Mouse (Mus musculus): Measurements from ENCODE around the gene Pan3. TPM values are rescaled to one million over a fixed set of nuclear protein-coding genes. Genes with fewer than 3 reads are reported as not detected.

The Pan3 gene
- polyA plus RNA-seq, 1 experiment from 2014 or later, result 71.6 TPM

DNA sequence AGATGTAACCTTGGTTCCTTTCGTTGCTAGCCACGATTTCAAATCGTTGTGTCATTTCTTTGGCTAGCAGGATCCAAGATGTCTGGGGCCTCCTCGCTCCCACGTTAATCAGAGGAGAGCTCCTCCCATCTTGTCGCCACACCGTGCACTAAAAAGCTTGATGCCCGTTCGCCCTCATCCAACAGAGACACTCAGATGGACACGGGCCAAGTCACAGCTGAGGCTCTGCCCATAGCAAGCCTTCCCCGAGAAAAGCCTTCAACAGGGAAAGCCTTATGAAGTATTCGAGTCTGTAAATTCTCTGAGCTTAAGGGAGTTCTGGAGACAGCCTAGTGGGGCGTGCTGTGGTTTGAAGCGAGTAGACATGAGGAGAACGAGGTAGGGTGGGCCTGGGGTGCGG is 167.9 kb downstream of the Pan3 start:
- H3K4me3 ChIP-seq (ENCODE audit: low read length), result no peak overlapping the region
- no peak overlapping the region for H3K27ac ChIP-seq (ENCODE audit: low read length)
- no peaks in the 10 kb centered on the region for H3K36me3 ChIP-seq (ENCODE audit: control insufficient read depth, insufficient read depth, low read length)
- 55% methylated on average over 16 of the region's 16 CpGs for WGBS
- H3K9me3 ChIP-seq (ENCODE audit: control insufficient read depth, low read length), result no peaks in the 10 kb centered on the region
- no peak overlapping the region for H3K4me2 ChIP-seq (ENCODE audit: low read depth, low read length)
- H3K9ac ChIP-seq (ENCODE audit: low read length), result no peak overlapping the region
- ATAC-seq (ENCODE audit: low read depth), result no peak
- H3K4me1 ChIP-seq (replicated peaks; ENCODE audit: control insufficient read depth, insufficient read depth, low read length), result peaks cover 3% of the 10 kb centered on the region; the same call in 1 of the 2 replicates
- H3K27me3 ChIP-seq (ENCODE audit: control insufficient read depth, insufficient read depth, low read depth, low read length), result no peaks in the 10 kb centered on the region

Other genes with a start within 250 kb of the Pan3 start
- not detected in 2 replicates for gene Gsx1, start 241.5 kb upstream of the Pan3 start, polyA plus RNA-seq (2015; fragmentation: Nextera tagmentation; extraction: Ambion mirVana)
- gene Pdx1, start 160.2 kb upstream of the Pan3 start, polyA plus RNA-seq (2015; fragmentation: Nextera tagmentation; extraction: Ambion mirVana), result not detected in 2 replicates
- gene Cdx2, start 122.9 kb upstream of the Pan3 start, polyA plus RNA-seq (2015; fragmentation: Nextera tagmentation; extraction: Ambion mirVana), result 0.09 TPM in 1 of 2 replicates, not detected in the other
- not detected in 2 replicates for gene Urad, start 107.7 kb upstream of the Pan3 start, polyA plus RNA-seq (2015; fragmentation: Nextera tagmentation; extraction: Ambion mirVana)
- 0.18 and 0.20 TPM in 2 replicates for gene Flt3, start 29.7 kb upstream of the Pan3 start, polyA plus RNA-seq (2015; fragmentation: Nextera tagmentation; extraction: Ambion mirVana)